Mouse (Mus musculus) neural tube, embryonic 13.5 days (tissue): ENCODE measurements at regions not wholly inside any gene's neighbourhood (a gene's known extent, or its start where the extent isn't known, plus 50 kb on each side); places are given as distances from the start of the nearest gene placed in this dataset.

Experiments used
- ATAC-seq: fragments of 200-750 bp; cut with Nextera tagmentation; 2 replicates; pipeline ENCODE4 v1.8.0; 2017; ENCODE audit warnings: low read depth, mild to moderate bottlenecking, moderate TSS enrichment, moderate library complexity
- H3K27ac ChIP-seq: fragments of 300-500 bp; sonication (generic); replicated peaks from 2 replicates; pipeline ENCODE4 v1.5.1; 2015; ENCODE audit warnings: moderate library complexity, mild to moderate bottlenecking, inconsistent platforms
- H3K27me3 ChIP-seq: fragments of 300-500 bp; sonication (generic); 2 replicates; pipeline ENCODE4 v1.6.1; 2015; ENCODE audit warnings: mild to moderate bottlenecking, inconsistent platforms
- H3K36me3 ChIP-seq: fragments of 300-500 bp; sonication (generic); 2 replicates; pipeline ENCODE4 v1.6.1; 2015; ENCODE audit warnings: mild to moderate bottlenecking, inconsistent platforms
- H3K4me1 ChIP-seq: fragments of 300-500 bp; sonication (generic); replicated peaks from 2 replicates; pipeline ENCODE4 v1.6.1; 2015; ENCODE audit warnings: inconsistent platforms
- H3K4me2 ChIP-seq: fragments of 300-500 bp; sonication (generic); 2 replicates; pipeline ENCODE4 v1.6.1; 2015; ENCODE audit warnings: inconsistent platforms, mild to moderate bottlenecking, moderate library complexity
- H3K4me3 ChIP-seq: fragments of 300-500 bp; sonication (generic); 2 replicates; pipeline ENCODE4 v1.5.1; 2015; ENCODE audit warnings: mild to moderate bottlenecking, inconsistent platforms
- H3K9ac ChIP-seq: fragments of 300-500 bp; sonication (generic); 2 replicates; pipeline ENCODE4 v1.6.1; 2015; ENCODE audit warnings: moderate library complexity, mild to moderate bottlenecking, inconsistent platforms
- H3K9me3 ChIP-seq: fragments of 300-500 bp; sonication (generic); 2 replicates; pipeline ENCODE4 v1.6.1; 2016; ENCODE audit warnings: inconsistent platforms
- WGBS: fragments of 180-500 bp; shearing (Covaris S2); methylation state at CpG from one replicate; pipeline ENCODE4 v1.1.7; 2015; 5-methylcytosine and 5-hydroxymethylcytosine counted together

DNA sequence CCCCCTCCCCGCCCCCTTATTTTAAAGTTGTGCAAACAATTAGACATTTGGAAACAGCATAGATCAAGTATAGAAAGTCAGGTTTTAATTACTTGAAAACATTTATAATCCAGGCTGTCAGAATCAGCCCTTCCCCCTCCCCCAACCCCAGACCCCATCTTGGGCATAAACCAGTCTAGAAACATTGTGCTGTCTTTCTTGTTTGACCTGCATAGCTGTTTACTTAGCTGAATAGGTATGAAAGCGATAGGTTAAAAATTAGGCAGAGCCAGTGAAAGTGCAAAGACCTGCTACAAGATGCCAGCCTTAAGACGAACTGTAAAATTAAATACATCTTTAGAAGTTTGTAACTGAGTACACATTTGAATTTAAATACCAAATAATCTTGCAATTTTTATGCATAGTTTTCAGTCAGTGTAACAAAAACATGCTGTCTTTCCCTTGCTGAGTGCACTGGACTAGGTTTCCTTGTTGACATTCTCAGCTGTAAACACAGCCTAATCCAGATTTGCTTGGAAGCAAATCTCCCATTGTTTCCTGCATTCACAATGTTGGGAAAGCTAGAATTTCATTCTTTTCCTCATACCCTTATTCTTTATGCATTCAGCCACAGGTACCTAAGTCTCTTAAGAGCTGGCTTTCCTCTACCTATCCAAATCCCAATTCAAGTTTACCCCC is 234.2 kb upstream of the Tbx18 start:
- Histone ChIP-seq H3K36me3 (no peaks in the 10 kb centered on the region), H3K27me3 (no peaks in the 10 kb centered on the region), H3K4me3 (no peak overlapping the region), H3K27ac (no peak overlapping the region), H3K4me2 (no peak overlapping the region), H3K9me3 (no peaks in the 10 kb centered on the region), H3K4me1 (no peaks in the 10 kb centered on the region), H3K9ac (no peak overlapping the region)
- ATAC-seq = no peak
- WGBS = 89% methylated on average over 3 of the region's 3 CpGs

- no peaks in the 10 kb centered on the region for H3K9me3 ChIP-seq
- no peaks in the 10 kb centered on the region for H3K4me1 ChIP-seq
- H3K4me2 ChIP-seq = no peak overlapping the region
- no peak overlapping the region for H3K27ac ChIP-seq
- no peaks in the 10 kb centered on the region for H3K36me3 ChIP-seq
- no peak overlapping the region for H3K4me3 ChIP-seq
- no peaks in the 10 kb centered on the region for H3K27me3 ChIP-seq
- WGBS = 62% methylated on average over 5 of the region's 5 CpGs
- no peak; the same call in 1 of the 2 replicates for ATAC-seq
- H3K9ac ChIP-seq = no peak overlapping the region
Observed at GRCm38 (mm10) chr9:87968190-87969082, 237.4 kb upstream of the Tbx18 start.

DNA sequence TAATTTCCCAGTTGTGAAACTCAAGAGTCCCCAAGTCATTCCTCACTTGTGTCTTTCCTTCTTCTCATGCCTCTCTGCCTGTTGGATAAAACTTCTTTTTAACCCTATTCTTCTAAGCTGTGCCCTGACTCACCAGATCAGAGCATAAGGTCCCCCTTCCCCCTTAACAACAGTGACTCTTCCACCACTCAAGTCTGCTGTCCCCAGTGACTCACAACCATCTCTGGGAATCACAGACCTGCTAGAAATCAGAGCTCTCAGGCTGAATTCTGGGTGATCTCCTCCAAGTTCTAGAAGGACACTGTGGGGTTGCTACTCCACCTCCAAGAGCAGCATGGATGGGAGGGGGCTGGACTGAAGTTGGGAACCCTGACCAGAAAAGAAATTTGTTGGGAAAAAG is 239.5 kb upstream of the Tbx18 start:
- no peak overlapping the region for H3K4me2 ChIP-seq
- H3K27ac ChIP-seq = no peak overlapping the region
- H3K9ac ChIP-seq = no peak overlapping the region
- H3K36me3 ChIP-seq = no peaks in the 10 kb centered on the region
- no peak for ATAC-seq
- H3K4me3 ChIP-seq = no peak overlapping the region
- H3K4me1 ChIP-seq = no peaks in the 10 kb centered on the region
- H3K27me3 ChIP-seq = no peaks in the 10 kb centered on the region
- H3K9me3 ChIP-seq = no peaks in the 10 kb centered on the region

DNA sequence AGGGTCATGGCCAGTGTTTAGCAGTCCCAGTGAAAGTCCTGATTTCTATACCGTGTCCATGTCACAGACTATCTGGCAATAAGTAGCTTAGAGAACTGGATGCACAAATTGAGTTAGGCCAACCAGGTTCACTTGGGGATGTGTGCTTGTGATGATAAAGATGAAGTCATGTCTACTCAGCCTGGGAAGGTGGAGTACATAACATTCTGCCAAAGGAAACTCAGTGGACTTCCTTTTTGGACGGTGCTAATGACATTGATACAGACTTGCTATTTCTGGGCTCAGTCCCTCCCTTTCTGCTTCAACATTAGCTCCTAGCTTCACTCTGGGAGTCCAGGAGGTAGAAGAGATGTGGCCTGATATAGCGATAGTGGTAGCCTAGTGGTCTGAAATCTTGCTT is 240.7 kb upstream of the Tbx18 start:
- Histone ChIP-seq H3K4me3 (no peak overlapping the region), H3K9me3 (no peaks in the 10 kb centered on the region), H3K36me3 (no peaks in the 10 kb centered on the region), H3K4me1 (no peaks in the 10 kb centered on the region), H3K4me2 (no peak overlapping the region), H3K27ac (no peak overlapping the region), H3K27me3 (no peaks in the 10 kb centered on the region), H3K9ac (no peak overlapping the region)
- ATAC-seq = no peak
- WGBS = 91% methylated on average over 3 of the region's 3 CpGs

DNA sequence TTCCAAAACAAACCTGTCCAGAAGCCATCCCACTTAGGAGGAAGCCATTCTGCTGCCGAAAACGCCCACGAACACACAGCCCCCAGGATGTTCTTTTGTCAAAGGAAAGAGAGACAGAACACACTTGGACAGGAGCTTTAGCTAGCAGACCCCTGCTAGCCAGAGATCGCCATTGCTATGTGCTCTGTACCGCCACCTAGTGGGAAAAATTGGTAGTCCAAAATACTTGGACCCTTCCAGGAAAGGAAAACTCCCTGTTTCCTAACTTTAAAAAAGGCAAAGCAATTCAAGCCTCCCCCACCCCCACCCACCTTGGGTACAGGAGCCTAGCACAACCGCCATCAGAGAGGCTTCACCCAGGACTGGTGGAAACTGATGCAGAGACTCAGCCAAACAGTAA is 242.5 kb upstream of the Tbx18 start:
- H3K36me3 ChIP-seq = no peaks in the 10 kb centered on the region
- no peaks in the 10 kb centered on the region for H3K9me3 ChIP-seq
- H3K27me3 ChIP-seq = no peaks in the 10 kb centered on the region
- no peak overlapping the region for H3K9ac ChIP-seq
- 42% methylated on average over 6 of the region's 6 CpGs for WGBS
- H3K27ac ChIP-seq = no peak overlapping the region
- ATAC-seq = no peak
- no peak overlapping the region for H3K4me3 ChIP-seq
- no peak overlapping the region for H3K4me2 ChIP-seq
- no peaks in the 10 kb centered on the region for H3K4me1 ChIP-seq

GRCm38 (mm10) chr9:87984910-87985309 is 253.8 kb upstream of the Tbx18 start:
- Histone ChIP-seq H3K4me3 (no peak overlapping the region), H3K27ac (no peak overlapping the region), H3K36me3 (no peaks in the 10 kb centered on the region), H3K27me3 (no peaks in the 10 kb centered on the region), H3K9me3 (no peaks in the 10 kb centered on the region), H3K9ac (no peak overlapping the region), H3K4me2 (no peak overlapping the region), H3K4me1 (no peaks in the 10 kb centered on the region)
- ATAC-seq = no peak
- 72% methylated on average over 3 of the region's 3 CpGs for WGBS

- Histone ChIP-seq H3K36me3 (no peaks in the 10 kb centered on the region), H3K9ac (no peak overlapping the region), H3K27ac (no peak overlapping the region), H3K9me3 (no peaks in the 10 kb centered on the region), H3K4me2 (no peak overlapping the region), H3K4me1 (no peaks in the 10 kb centered on the region), H3K27me3 (no peaks in the 10 kb centered on the region), H3K4me3 (no peak overlapping the region)
- no peak for ATAC-seq
- 54% methylated on average over 4 of the region's 4 CpGs for WGBS
Observed at GRCm38 (mm10) chr9:87985439-87985838, 254.4 kb upstream of the Tbx18 start.

GRCm38 (mm10) chr9:88005945-88006700 is 275.1 kb upstream of the Tbx18 start:
- no peak for ATAC-seq
- Histone ChIP-seq H3K9ac (no peak overlapping the region), H3K27ac (no peak overlapping the region), H3K36me3 (no peaks in the 10 kb centered on the region), H3K4me2 (no peak overlapping the region), H3K27me3 (no peaks in the 10 kb centered on the region), H3K9me3 (no peaks in the 10 kb centered on the region), H3K4me3 (no peak overlapping the region), H3K4me1 (no peaks in the 10 kb centered on the region)
- WGBS = 74% methylated on average over 8 of the region's 8 CpGs

- Histone ChIP-seq H3K4me2 (no peak overlapping the region), H3K9me3 (no peaks in the 10 kb centered on the region), H3K9ac (no peak overlapping the region), H3K36me3 (no peaks in the 10 kb centered on the region), H3K27me3 (no peaks in the 10 kb centered on the region), H3K4me1 (no peaks in the 10 kb centered on the region), H3K27ac (no peak overlapping the region), H3K4me3 (no peak overlapping the region)
- 66% methylated on average over 3 of the region's 3 CpGs for WGBS
- ATAC-seq = no peak
Observed at GRCm38 (mm10) chr9:88023752-88024151, 292.7 kb upstream of the Tbx18 start.

- Histone ChIP-seq H3K9me3 (no peaks in the 10 kb centered on the region), H3K27me3 (no peaks in the 10 kb centered on the region), H3K27ac (no peak overlapping the region), H3K4me3 (no peak overlapping the region), H3K9ac (no peak overlapping the region), H3K4me1 (no peaks in the 10 kb centered on the region), H3K36me3 (no peaks in the 10 kb centered on the region), H3K4me2 (no peak overlapping the region)
- 73% methylated on average over 2 of the region's 2 CpGs for WGBS
- ATAC-seq = no peak
Observed at GRCm38 (mm10) chr9:88025936-88026335, 294.9 kb upstream of the Tbx18 start.

DNA sequence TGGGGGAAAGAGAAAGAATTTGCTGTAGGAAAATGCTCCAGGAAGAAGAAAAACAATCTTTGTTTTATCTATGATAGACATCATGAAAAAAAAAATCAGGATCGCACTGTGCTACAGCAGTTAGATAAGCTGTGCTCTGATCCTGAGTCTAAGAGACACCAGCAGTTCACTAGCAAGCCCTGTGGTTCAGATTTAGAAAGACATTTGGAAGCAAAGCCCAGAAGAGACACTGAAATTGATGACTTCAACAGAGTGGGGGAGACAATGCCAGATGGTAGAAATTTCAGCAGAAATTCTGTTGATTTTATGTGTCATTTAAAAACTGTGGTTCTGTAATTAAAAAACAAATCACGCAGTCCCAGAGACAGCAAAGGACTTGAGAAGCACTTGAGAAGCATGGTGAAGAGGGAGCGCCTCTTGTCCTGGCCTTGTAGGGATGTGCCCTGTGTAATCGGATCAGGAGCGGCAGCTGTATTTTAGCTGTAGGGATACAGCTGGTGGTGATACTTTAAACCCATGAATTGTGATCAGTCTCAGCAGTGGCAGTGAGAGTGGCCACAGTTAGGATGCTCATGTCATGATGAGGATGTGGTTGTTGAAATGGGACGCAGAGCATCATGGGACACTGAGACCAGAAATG is 296.4 kb upstream of the Nt5e start:
- H3K9ac ChIP-seq = no peak overlapping the region
- H3K27me3 ChIP-seq = no peaks in the 10 kb centered on the region
- H3K4me2 ChIP-seq = no peak overlapping the region
- WGBS = 89% methylated on average over 6 of the region's 6 CpGs
- ATAC-seq = no peak
- no peaks in the 10 kb centered on the region for H3K4me1 ChIP-seq
- H3K36me3 ChIP-seq = no peaks in the 10 kb centered on the region
- no peak overlapping the region for H3K27ac ChIP-seq
- H3K4me3 ChIP-seq = no peak overlapping the region
- no peaks in the 10 kb centered on the region for H3K9me3 ChIP-seq

DNA sequence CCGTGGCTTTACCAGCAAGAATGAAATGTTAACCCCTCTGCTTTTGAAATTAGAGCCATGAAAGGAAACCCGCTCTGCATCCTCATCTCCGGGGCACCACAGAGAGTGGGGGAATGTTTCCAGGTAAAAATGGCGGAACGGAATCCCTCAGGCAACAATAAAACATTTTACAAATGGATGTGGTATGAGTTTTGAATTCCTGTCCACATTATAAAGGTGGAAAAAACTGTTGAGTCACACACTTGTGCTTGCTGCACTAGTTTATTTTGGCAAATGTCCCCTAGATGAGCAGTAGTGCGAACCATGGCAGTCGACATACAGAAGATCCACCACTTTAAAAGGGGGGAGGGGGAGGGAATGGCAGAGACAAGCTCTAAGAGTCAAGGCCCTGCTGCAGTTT is 289.4 kb upstream of the Nt5e start:
- WGBS = 87% methylated on average over 7 of the region's 7 CpGs
- Histone ChIP-seq H3K4me2 (no peak overlapping the region), H3K4me3 (no peak overlapping the region), H3K27me3 (no peaks in the 10 kb centered on the region), H3K27ac (no peak overlapping the region), H3K9ac (no peak overlapping the region), H3K9me3 (no peaks in the 10 kb centered on the region), H3K36me3 (no peaks in the 10 kb centered on the region), H3K4me1 (no peaks in the 10 kb centered on the region)
- no peak for ATAC-seq
